Mouse (Mus musculus) adrenal gland, adult 2 months (tissue): ENCODE data around the gene Gm10974. TPM values are rescaled to one million over a fixed set of nuclear protein-coding genes. Genes with fewer than 3 reads are reported as not detected.
A peak's percentile ranks its signal among the peaks of the same experiment; 100 is the strongest.

Experiments
- DNase-seq: peaks from one replicate; pipeline ENCODE4 v3.0.0; 2021
- long read RNA-seq: library from polyadenylated mRNA; stranded (forward); transcript quantifications from one replicate; pipeline ENCODE4 v2.0.0, GENCODE M21; 2021
- polyA plus RNA-seq: library from polyadenylated mRNA; depleted of rRNA; stranded (reverse); fragments of >200 nt; gene quantifications from 2 replicates; pipeline ENCODE4 v1.2.3, GENCODE M21; 2012; rRNA removed
- total RNA-seq, 2 experiments: library from RNA; stranded (reverse); gene quantifications; 2 replicates each; pipeline ENCODE4 v1.2.3; 2021

Gene Gm10974
- total RNA-seq (not detected), polyA plus RNA-seq (not detected in 2 replicates)
- long read RNA-seq, result 0 reads

GRCm38 (mm10) chr7:66365904-66366303 lies at the start of gene Gm10974:
Gm10974 (plus strand) TSS chr7:66365905.
- DNase-seq, result peak; percentile 59

GRCm38 (mm10) chr7:66318147-66318546 lies 47.6 kb upstream of the Gm10974 start:
- no peak for DNase-seq

GRCm38 (mm10) chr7:66320996-66321395 lies 44.7 kb upstream of the Gm10974 start:
- peak; percentile 36 for DNase-seq

GRCm38 (mm10) chr7:66323252-66324015 lies 42.3 kb upstream of the Gm10974 start:
- no peak for DNase-seq

- DNase-seq, result no peak
Observed at GRCm38 (mm10) chr7:66325419-66326053, 40.2 kb upstream of the Gm10974 start.

- no peak for DNase-seq
Observed at GRCm38 (mm10) chr7:66327516-66327915, 38.2 kb upstream of the Gm10974 start.

GRCm38 (mm10) chr7:66330610-66331009 lies 35.1 kb upstream of the Gm10974 start:
- no peak for DNase-seq

- DNase-seq, result no peak
Observed at GRCm38 (mm10) chr7:66332340-66332739, 33.4 kb upstream of the Gm10974 start.

GRCm38 (mm10) chr7:66333906-66334500 lies 31.7 kb upstream of the Gm10974 start:
- no peak for DNase-seq

- no peak for DNase-seq
Observed at GRCm38 (mm10) chr7:66336955-66337354, 28.8 kb upstream of the Gm10974 start.

- DNase-seq, result peak; percentile 55
Observed at GRCm38 (mm10) chr7:66339625-66340024, 26.1 kb upstream of the Gm10974 start.

GRCm38 (mm10) chr7:66340044-66340443 lies 25.7 kb upstream of the Gm10974 start:
- no peak for DNase-seq

- DNase-seq, result peak; percentile 47
Observed at GRCm38 (mm10) chr7:66342323-66342722, 23.4 kb upstream of the Gm10974 start.

GRCm38 (mm10) chr7:66342831-66343230 lies 22.9 kb upstream of the Gm10974 start:
- DNase-seq, result no peak

GRCm38 (mm10) chr7:66343307-66343706 lies 22.4 kb upstream of the Gm10974 start:
- no peak for DNase-seq

GRCm38 (mm10) chr7:66346959-66347663 lies 18.6 kb upstream of the Gm10974 start:
- DNase-seq, result no peak

GRCm38 (mm10) chr7:66348588-66348987 lies 17.1 kb upstream of the Gm10974 start:
- DNase-seq, result no peak

- no peak for DNase-seq
Observed at GRCm38 (mm10) chr7:66349670-66350069, 16.0 kb upstream of the Gm10974 start.

GRCm38 (mm10) chr7:66351074-66351473 lies 14.6 kb upstream of the Gm10974 start:
- no peak for DNase-seq

GRCm38 (mm10) chr7:66354911-66355310 lies 10.8 kb upstream of the Gm10974 start:
- no peak for DNase-seq

GRCm38 (mm10) chr7:66355791-66356522 lies 9.7 kb upstream of the Gm10974 start:
- no peak for DNase-seq

GRCm38 (mm10) chr7:66358461-66358860 lies 7.2 kb upstream of the Gm10974 start:
- DNase-seq, result no peak
